Mouse (Mus musculus) midbrain, embryonic 10.5 days (tissue): ENCODE results near the gene Qsox1. TPM values are rescaled to one million over a fixed set of nuclear protein-coding genes. Genes with fewer than 3 reads are reported as not detected.
A peak's percentile ranks its signal among the peaks of the same experiment; 100 is the strongest.

ENCODE experiments used
- DNase-seq: peaks from one replicate; pipeline ENCODE4 v3.0.0-alpha.2; 2017; ENCODE audit warnings: low spot score
- H3K27ac ChIP-seq: fragments of 300-500 bp; sonication (generic); replicated peaks from 2 replicates; pipeline ENCODE4 v1.5.1; 2016; ENCODE audit warnings: mild to moderate bottlenecking
- H3K27me3 ChIP-seq: fragments of 300-500 bp; sonication (generic); 2 replicates; pipeline ENCODE4 v1.6.1; 2016; ENCODE audit warnings: low read depth, mild to moderate bottlenecking; ENCODE audit not compliant: poor library complexity, severe bottlenecking
- H3K36me3 ChIP-seq: fragments of 300-500 bp; sonication (generic); 2 replicates; pipeline ENCODE4 v1.6.1; 2016; ENCODE audit warnings: mild to moderate bottlenecking, moderate library complexity
- H3K4me1 ChIP-seq: fragments of 300-500 bp; sonication (generic); 2 replicates; pipeline ENCODE4 v1.6.1; 2016
- H3K4me3 ChIP-seq: fragments of 300-500 bp; sonication (generic); 2 replicates; pipeline ENCODE4 v1.5.1; 2016; ENCODE audit warnings: mild to moderate bottlenecking, moderate library complexity
- H3K9me3 ChIP-seq: fragments of 300-500 bp; sonication (generic); replicated peaks from 2 replicates; pipeline ENCODE4 v1.6.1; 2016; ENCODE audit warnings: mild to moderate bottlenecking
- WGBS: fragments of 180-500 bp; shearing (Covaris S2); methylation state at CpG from one replicate; pipeline ENCODE4 v1.1.7; 2016; 5-methylcytosine and 5-hydroxymethylcytosine counted together
- polyA plus RNA-seq: library from polyadenylated mRNA; unstranded; fragments of >200 nt; fragmentation: Nextera tagmentation; extraction: Ambion mirVana; gene quantifications from 2 replicates; pipeline ENCODE4 v1.2.1, GENCODE M21; 2016

Gene Qsox1
- polyA plus RNA-seq, 1 experiment from 2014 or later = 18.0 TPM

GRCm38 (mm10) chr1:155751484-155752255 is 61.0 kb downstream of the Qsox1 start, which contains the start of gene Lhx4:
Gene Lhx4, minus strand, starts transcription at chr1:155751684.
- Histone ChIP-seq H3K27me3 (peaks cover 86% of the 10 kb centered on the region), H3K4me1 (peaks cover 21% of the 10 kb centered on the region), H3K36me3 (no peaks in the 10 kb centered on the region), H3K4me3 (no peak within 1 kb of the TSS; the same call in 1 of the 2 replicates), H3K27ac (no peak within 1 kb of the TSS; the same call in 1 of the 2 replicates), H3K9me3 (no peaks in the 10 kb centered on the region)
- DNase-seq = no peak
- 68% methylated on average over 6 of the region's 6 CpGs for WGBS

- Histone ChIP-seq H3K4me1 (peaks cover 21% of the 10 kb centered on the region), H3K9me3 (no peaks in the 10 kb centered on the region), H3K27me3 (peaks cover 96% of the 10 kb centered on the region), H3K36me3 (no peaks in the 10 kb centered on the region), H3K4me3 (no peak overlapping the region), H3K27ac (no peak overlapping the region)
- 13% methylated on average over 11 of the region's 11 CpGs for WGBS
- peak; percentile 37 for DNase-seq
These were observed 62.0 kb downstream of the Qsox1 start for GRCm38 (mm10) chr1:155750517-155751178.

- peaks cover 100% of the 10 kb centered on the region for H3K27me3 ChIP-seq
- H3K4me1 ChIP-seq = peaks cover 27% of the 10 kb centered on the region
- WGBS = 80% methylated on average over 5 of the region's 5 CpGs
- DNase-seq = no peak
- H3K27ac ChIP-seq = no peak overlapping the region
- no peaks in the 10 kb centered on the region for H3K9me3 ChIP-seq
- H3K36me3 ChIP-seq = no peaks in the 10 kb centered on the region
- no peak overlapping the region for H3K4me3 ChIP-seq
These were observed 64.8 kb downstream of the Qsox1 start for GRCm38 (mm10) chr1:155747911-155748310.

GRCm38 (mm10) chr1:155747011-155747410 is 65.7 kb downstream of the Qsox1 start:
- no peak overlapping the region for H3K4me3 ChIP-seq
- H3K27me3 ChIP-seq = peaks cover 100% of the 10 kb centered on the region
- 17% methylated on average over 8 of the region's 8 CpGs for WGBS
- no peaks in the 10 kb centered on the region for H3K36me3 ChIP-seq
- H3K9me3 ChIP-seq = no peaks in the 10 kb centered on the region
- no peak overlapping the region for H3K27ac ChIP-seq
- DNase-seq = no peak
- H3K4me1 ChIP-seq = peaks cover 36% of the 10 kb centered on the region

GRCm38 (mm10) chr1:155742411-155743363 is 70.0 kb downstream of the Qsox1 start:
- peak overlapping the region; percentile 67 for H3K4me3 ChIP-seq
- peaks cover 100% of the 10 kb centered on the region for H3K27me3 ChIP-seq
- H3K36me3 ChIP-seq = no peaks in the 10 kb centered on the region
- DNase-seq = peak; percentile 70
- no peaks in the 10 kb centered on the region for H3K9me3 ChIP-seq
- peak overlapping the region; percentile 61 for H3K27ac ChIP-seq
- H3K4me1 ChIP-seq = peaks cover 39% of the 10 kb centered on the region
- 1% methylated on average over 79 of the region's 81 CpGs for WGBS

- Histone ChIP-seq H3K4me3 (peak overlapping the region; percentile 67), H3K27me3 (peaks cover 100% of the 10 kb centered on the region), H3K4me1 (peaks cover 46% of the 10 kb centered on the region), H3K9me3 (no peaks in the 10 kb centered on the region), H3K36me3 (no peaks in the 10 kb centered on the region), H3K27ac (peak overlapping the region; percentile 61)
- WGBS = 1% methylated on average over 26 of the region's 26 CpGs
- peak; percentile 82 for DNase-seq
These were observed 70.7 kb downstream of the Qsox1 start for GRCm38 (mm10) chr1:155741988-155742387.

- peak overlapping the region; percentile 67 for H3K4me3 ChIP-seq
- DNase-seq = peak; percentile 63
- peaks cover 51% of the 10 kb centered on the region for H3K4me1 ChIP-seq
- H3K27ac ChIP-seq = peak overlapping the region; percentile 61; the same call in 1 of the 2 replicates
- H3K27me3 ChIP-seq = peaks cover 100% of the 10 kb centered on the region
- H3K36me3 ChIP-seq = no peaks in the 10 kb centered on the region
- H3K9me3 ChIP-seq = no peaks in the 10 kb centered on the region
- under 1% methylated on average over 34 of the region's 34 CpGs for WGBS
These were observed 71.2 kb downstream of the Qsox1 start for GRCm38 (mm10) chr1:155741378-155741945.

- H3K27ac ChIP-seq = no peak overlapping the region
- peaks cover 100% of the 10 kb centered on the region for H3K27me3 ChIP-seq
- H3K4me3 ChIP-seq = peak overlapping the region; percentile 67
- peaks cover 58% of the 10 kb centered on the region for H3K4me1 ChIP-seq
- no peaks in the 10 kb centered on the region for H3K36me3 ChIP-seq
- no peaks in the 10 kb centered on the region for H3K9me3 ChIP-seq
- peak; percentile 73 for DNase-seq
- WGBS = under 1% methylated on average over 44 of the region's 44 CpGs
These were observed 71.9 kb downstream of the Qsox1 start for GRCm38 (mm10) chr1:155740622-155741377.

GRCm38 (mm10) chr1:155737809-155738383 is 74.8 kb downstream of the Qsox1 start:
- H3K36me3 ChIP-seq = no peaks in the 10 kb centered on the region
- H3K4me1 ChIP-seq = peaks cover 51% of the 10 kb centered on the region
- H3K27ac ChIP-seq = no peak overlapping the region
- H3K4me3 ChIP-seq = 0 out of 2 replicates have a peak overlapping the region, but pooled peaks have one; percentile 9
- DNase-seq = peak; percentile 58
- under 1% methylated on average over 25 of the region's 25 CpGs for WGBS
- no peaks in the 10 kb centered on the region for H3K9me3 ChIP-seq
- peaks cover 100% of the 10 kb centered on the region for H3K27me3 ChIP-seq

GRCm38 (mm10) chr1:155737017-155737808 is 75.5 kb downstream of the Qsox1 start:
- peak; percentile 64 for DNase-seq
- 0 out of 2 replicates have a peak overlapping the region, but pooled peaks have one; percentile 9 for H3K4me3 ChIP-seq
- WGBS = under 1% methylated on average over 58 of the region's 58 CpGs

More at GRCm38 (mm10) chr1:155737017-155737808, 75.5 kb downstream of the Qsox1 start:
- H3K36me3 ChIP-seq = no peaks in the 10 kb centered on the region
- H3K9me3 ChIP-seq = no peaks in the 10 kb centered on the region
- H3K27me3 ChIP-seq = peaks cover 100% of the 10 kb centered on the region
- no peak overlapping the region for H3K27ac ChIP-seq
- H3K4me1 ChIP-seq = peaks cover 45% of the 10 kb centered on the region
